Mouse (Mus musculus): ENCODE data around the gene Iqcj.
"Not testable (repeated sequence)": the region's sequence is repeated elsewhere in the genome, so short reads cannot be mapped to it uniquely, and the experiment has no call there.

Gene Iqcj

DNA sequence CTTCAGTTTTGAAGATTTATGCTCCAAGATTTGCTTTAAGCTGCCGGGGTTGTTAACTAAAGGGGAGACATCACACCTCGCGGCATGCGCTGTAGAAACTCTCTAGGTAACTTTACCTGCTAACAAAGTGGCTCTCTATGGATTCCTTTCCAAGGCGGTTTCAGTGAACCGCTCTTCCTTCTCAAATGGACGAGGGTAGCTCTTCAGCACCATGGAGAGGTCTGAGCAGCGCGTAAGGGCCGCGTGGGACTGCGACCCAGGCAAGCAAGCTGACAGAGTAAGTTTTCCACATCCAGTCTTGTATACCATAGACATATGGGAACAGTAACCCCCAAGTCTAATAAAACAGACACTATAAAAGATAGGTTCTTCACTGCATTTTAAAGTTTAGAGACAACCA, 172.7 kb downstream of the Iqcj start, which contains the start of gene Schip1:
TSS of gene Schip1 (plus strand) at position 72 of the 400 bp plus-strand sequence.
- peak; percentile 21 to 72 for DNase-seq (ENCODE audit: inconsistent age in 2 of 2, low spot score in 1 of 2)

DNA sequence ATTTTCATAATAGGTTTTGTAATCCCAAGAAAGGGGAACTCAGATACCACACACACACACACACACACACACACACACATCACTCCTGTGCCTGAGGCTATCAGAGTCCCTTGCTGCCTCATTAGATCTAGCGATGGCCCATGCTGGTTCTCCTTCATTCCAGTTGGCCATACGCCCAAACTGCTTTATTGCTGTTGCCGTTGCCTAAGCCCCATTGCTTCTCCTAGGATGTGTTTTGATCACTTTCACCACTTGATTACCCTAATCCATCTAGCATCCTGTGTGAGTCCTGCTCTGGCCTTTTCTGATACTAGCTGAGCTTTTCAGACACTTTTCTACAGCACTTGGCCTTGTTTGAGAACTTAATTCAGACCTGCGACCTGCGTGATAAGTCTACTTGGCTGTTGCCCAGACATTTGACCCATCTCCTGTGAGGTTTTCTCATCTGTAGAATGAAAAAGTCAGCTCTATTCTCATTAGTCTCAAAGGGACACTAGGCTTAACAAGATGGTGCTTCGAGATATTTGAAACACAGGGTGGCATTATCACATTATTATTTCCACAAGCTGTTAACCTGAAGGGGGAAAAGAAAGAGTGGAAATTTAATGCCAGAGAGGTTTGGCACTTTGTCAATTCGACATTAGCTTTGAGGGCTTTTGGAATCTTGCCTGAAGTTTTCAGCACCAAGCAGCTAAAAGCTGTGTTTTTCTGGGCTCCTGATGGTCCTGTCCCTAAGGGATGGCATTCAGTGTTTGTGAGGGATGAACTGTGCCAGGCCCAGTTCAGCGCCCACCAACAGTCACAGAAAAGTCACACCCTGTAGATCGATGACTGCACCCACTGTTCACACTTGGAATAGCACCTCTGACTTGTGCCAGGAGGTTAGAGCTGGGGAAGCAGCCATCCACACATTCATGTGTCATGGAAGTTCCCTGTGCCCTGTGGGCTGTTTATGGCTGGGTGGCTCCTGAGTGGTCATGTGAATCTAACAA, 179.7 kb downstream of the Iqcj start:
- DNase-seq (ENCODE audit: inconsistent age in 2 of 2, low spot score in 1 of 2) = no peak

DNA sequence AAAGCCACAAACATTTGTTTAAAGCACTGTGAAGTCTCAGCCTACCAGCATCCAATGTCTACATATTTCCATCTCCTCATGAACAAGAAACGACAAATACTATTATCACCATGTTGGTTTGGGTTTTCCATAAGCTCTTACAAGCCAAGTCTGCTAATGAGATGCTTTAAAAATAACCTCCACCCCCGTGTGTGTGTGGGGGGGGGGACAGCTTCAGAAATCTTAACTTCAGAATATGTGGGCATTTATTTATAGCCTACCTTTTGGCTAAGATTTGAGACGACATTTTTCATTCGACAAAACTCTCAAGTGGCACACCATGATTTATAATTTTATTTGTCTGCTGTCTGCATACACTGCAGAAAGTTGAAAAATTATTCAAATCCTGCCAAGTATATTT, 185.4 kb downstream of the Iqcj start:
- no peak for DNase-seq (ENCODE audit: inconsistent age in 2 of 2, low spot score in 1 of 2)

DNA sequence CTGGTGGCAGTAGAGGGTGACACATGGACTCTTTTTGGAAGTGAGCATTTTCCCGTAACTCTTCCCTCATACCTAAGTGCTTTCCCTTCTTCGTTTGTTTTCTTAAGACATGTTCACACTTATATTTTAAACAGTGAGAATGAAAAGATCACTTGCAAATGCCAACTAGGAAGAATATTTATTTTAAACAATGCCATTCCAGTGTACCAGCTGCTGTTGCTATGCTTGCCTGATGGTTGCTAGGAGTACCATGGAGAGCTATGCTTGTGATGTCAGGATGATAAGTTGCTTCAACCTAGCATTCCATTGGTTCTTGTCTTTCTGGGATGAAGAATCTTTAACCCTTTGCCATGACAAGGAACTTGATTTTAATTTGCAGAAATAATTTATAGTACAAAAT, 193.0 kb downstream of the Iqcj start:
- no peak for DNase-seq (ENCODE audit: inconsistent age in 2 of 2, low spot score in 1 of 2)

DNA sequence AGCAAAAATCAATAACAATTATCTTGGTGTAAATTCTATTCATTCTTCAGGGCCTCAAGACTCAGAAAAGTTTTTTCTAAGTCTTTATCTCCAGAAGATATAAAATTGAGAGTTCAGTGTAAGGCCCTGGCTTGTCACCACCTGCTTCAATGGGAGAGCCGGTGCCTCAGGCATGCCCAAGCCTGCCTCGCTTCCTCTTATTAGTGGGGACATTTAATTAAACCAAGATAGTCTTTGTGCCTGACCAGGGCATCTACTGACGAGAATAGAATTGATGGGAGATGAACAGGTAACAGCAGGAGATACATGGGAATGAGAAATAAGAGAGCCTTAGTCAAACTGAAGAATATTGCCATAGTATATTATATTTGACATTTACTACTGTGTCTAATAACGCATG, 200.1 kb downstream of the Iqcj start:
- no peak for DNase-seq (ENCODE audit: inconsistent age in 2 of 2, low spot score in 1 of 2)

DNA sequence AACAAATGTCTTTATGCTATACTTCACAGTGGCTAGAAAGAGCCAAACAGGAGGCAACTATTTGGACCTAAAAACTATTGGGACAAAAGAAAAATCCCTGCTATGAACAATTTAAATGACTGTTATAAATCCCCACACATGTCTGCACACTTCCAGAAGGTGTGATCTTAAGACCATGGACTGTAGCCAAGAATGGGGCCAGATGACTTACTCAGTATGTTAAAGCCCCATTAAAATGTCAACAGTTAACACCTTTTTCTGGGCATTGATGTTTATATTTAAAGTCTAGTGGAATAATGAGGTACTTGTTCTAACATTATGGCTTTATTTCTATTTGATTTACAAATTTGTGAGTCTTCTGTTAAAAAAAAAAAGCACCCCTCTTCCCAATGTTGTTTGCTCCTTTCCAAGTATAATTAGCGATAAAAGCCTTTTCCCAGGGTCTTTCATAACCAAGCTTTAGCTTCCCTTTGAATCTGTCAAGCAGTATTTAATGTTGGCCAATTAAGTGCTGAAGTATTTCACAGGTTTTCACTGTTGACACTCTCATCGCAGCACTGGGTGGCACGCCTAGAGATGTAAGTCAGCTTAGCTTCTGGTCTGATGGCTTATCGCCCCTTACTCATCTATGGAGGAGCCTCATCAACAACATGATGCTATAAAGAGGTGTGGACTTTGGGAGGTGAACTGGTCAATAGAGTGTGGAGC, 204.9 kb downstream of the Iqcj start:
- DNase-seq (ENCODE audit: inconsistent age in 2 of 2, low spot score in 1 of 2) = no peak

DNA sequence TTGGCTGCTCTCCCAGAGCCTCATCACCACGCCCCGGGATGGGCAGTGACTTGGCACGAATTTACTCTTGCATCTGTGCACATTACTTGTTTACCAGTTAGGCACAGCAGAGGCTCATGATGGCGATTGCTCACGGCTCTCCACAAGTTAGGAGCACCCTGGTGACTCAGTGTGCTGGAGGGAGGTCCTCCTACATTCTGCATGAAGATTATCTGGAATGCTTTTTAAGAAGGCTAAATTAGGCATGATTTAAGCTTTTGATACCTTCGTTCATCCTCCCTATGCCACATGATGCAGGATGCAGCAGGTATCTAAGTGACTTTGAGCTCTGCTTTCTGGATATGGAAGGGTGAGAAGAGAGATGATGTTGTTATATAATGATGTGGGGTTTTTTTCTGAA, 207.5 kb downstream of the Iqcj start:
- not testable (repeated sequence) for DNase-seq (ENCODE audit: inconsistent age in 2 of 2, low spot score in 1 of 2)

DNA sequence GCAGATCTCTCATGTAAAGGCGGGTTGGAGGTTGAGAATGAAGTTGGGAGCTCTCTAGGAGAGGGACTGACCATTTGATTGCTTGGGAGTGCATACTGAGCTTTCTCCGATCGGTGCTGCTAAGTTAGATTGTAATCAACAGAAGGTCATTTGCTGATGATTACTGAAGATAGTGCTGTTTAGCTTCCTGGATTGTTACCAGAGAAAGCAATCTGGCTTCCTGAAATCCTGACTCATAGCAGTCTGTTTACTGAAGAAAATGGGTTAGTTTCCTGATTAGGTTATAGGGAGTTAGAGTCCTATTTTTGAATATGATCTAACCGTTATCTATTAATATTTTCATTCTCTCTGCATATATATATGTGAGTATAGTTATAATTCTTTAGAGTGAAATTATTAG, 209.3 kb downstream of the Iqcj start:
- DNase-seq (ENCODE audit: inconsistent age in 2 of 2, low spot score in 1 of 2) = peak in 1 of 2 experiments; percentile 21

DNA sequence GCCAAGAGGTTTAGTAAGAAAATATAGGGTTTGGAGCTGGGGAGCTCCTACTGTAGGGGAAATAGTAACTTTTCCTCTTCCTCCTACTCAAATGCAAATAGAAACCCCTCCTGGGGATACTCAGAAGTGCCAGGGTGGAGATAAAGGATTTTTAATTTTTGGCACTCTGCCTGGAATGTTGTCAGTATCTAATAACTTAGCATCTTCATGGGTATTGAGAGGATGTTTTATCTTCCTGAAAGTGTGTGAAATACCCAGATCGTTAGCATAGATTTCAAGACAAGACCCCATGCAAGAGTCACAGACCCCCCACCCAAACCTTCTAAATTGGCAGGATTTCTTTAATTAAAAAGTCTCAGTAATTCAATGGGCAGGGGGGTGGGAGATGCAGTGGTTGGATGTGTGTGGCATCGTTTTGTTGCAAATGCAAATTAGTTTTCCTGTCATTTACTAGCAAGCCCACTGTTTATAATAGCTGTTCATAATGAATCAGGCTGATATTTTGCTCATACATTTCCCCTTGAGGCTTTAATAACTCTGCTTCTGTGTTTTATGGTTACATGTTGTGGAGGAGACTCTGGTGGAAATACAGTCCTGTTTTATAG, 213.2 kb downstream of the Iqcj start:
- no peak for DNase-seq (ENCODE audit: inconsistent age in 2 of 2, low spot score in 1 of 2)

All from adrenal gland, adult (tissue).